Mouse (Mus musculus) bone marrow, adult 2 months (tissue): ENCODE measurements at regions not wholly inside any gene's neighbourhood (a gene's known extent, or its start where the extent isn't known, plus 50 kb on each side); places are given as distances from the start of the nearest gene placed in this dataset.

Source experiments
- H3K27ac ChIP-seq: fragments of 200-500 bp; 2 replicates; pipeline ENCODE4 v1.5.1; 2012; ENCODE audit warnings: low read depth, mild to moderate bottlenecking, control low read depth, inconsistent platforms, low read length; ENCODE audit not compliant: control insufficient read depth, poor library complexity, insufficient read depth
- H3K4me1 ChIP-seq: fragments of 200-500 bp; 2 replicates; pipeline ENCODE4 v1.6.1; 2011; ENCODE audit warnings: low read length; ENCODE audit not compliant: control insufficient read depth, insufficient read depth
- H3K4me3 ChIP-seq: fragments of 200-500 bp; replicated peaks from 2 replicates; pipeline ENCODE3; 2011; ENCODE audit warnings: mild to moderate bottlenecking, low read depth, low read length, control low read depth; ENCODE audit not compliant: control insufficient read depth
- CTCF ChIP-seq: fragments of 200-500 bp; IDR thresholded peaks from 2 replicates; pipeline ENCODE4 v1.5.1; 2011; ENCODE audit warnings: low read length, control low read depth; ENCODE audit not compliant: control insufficient read depth, insufficient read depth
- POLR2A ChIP-seq: fragments of 200-500 bp; IDR thresholded peaks from 2 replicates; pipeline ENCODE4 v1.6.1; 2011; ENCODE audit warnings: low read depth, mild to moderate bottlenecking, control low read depth, low read length, borderline replicate concordance; ENCODE audit not compliant: control insufficient read depth
- WGBS: fragments of 180-500 bp; shearing (Covaris S2); methylation state at CpG from one replicate; pipeline ENCODE4 v1.1.7; 2018; 5-methylcytosine and 5-hydroxymethylcytosine counted together

GRCm38 (mm10) chr1:144309901-144310300, 60.9 kb upstream of the Rgs1 start:
- TF ChIP-seq POLR2A = no peak
- TF ChIP-seq CTCF = no peak
- H3K4me1 ChIP-seq = no peaks in the 10 kb centered on the region; the same call in 1 of the 2 replicates
- WGBS = 75% methylated on average over 3 of the region's 3 CpGs
- no peak overlapping the region for H3K27ac ChIP-seq
- H3K4me3 ChIP-seq = no peak overlapping the region

GRCm38 (mm10) chr1:144308313-144308712, 59.3 kb upstream of the Rgs1 start:
- no peak overlapping the region for H3K27ac ChIP-seq
- H3K4me3 ChIP-seq = no peak overlapping the region
- TF ChIP-seq POLR2A (no peak), CTCF (no peak)
- WGBS = 10% methylated on average over 5 of the region's 5 CpGs
- no peaks in the 10 kb centered on the region; the same call in 1 of the 2 replicates for H3K4me1 ChIP-seq

GRCm38 (mm10) chr1:144307854-144308285, 58.8 kb upstream of the Rgs1 start:
- H3K4me1 ChIP-seq = no peaks in the 10 kb centered on the region; the same call in 1 of the 2 replicates
- H3K4me3 ChIP-seq = no peak overlapping the region
- 39% methylated on average over 2 of the region's 2 CpGs for WGBS
- TF ChIP-seq POLR2A (no peak), CTCF (no peak)
- H3K27ac ChIP-seq = no peak overlapping the region

GRCm38 (mm10) chr1:144307017-144307853, 58.2 kb upstream of the Rgs1 start:
- WGBS = 7% methylated on average over 7 of the region's 7 CpGs
- Histone ChIP-seq H3K27ac (no peak overlapping the region), H3K4me1 (no peaks in the 10 kb centered on the region; the same call in 1 of the 2 replicates), H3K4me3 (no peak overlapping the region)
- TF ChIP-seq CTCF = no peak
- no peak for TF ChIP-seq POLR2A

GRCm38 (mm10) chr1:144306284-144306683, 57.2 kb upstream of the Rgs1 start:
- 83% methylated on average over 2 of the region's 2 CpGs for WGBS
- H3K4me3 ChIP-seq = no peak overlapping the region
- TF ChIP-seq CTCF (no peak), POLR2A (no peak)
- H3K4me1 ChIP-seq = no peaks in the 10 kb centered on the region; the same call in 1 of the 2 replicates
- H3K27ac ChIP-seq = no peak overlapping the region

GRCm38 (mm10) chr1:144300670-144301069, 51.6 kb upstream of the Rgs1 start:
- Histone ChIP-seq H3K4me1 (no peaks in the 10 kb centered on the region), H3K27ac (no peak overlapping the region), H3K4me3 (no peak overlapping the region)
- TF ChIP-seq POLR2A = no peak
- TF ChIP-seq CTCF = no peak
- WGBS = 72% methylated on average over 2 of the region's 2 CpGs
